Mouse (Mus musculus): ENCODE measurements around the gene Camk2d. TPM values are rescaled to one million over a fixed set of nuclear protein-coding genes. Genes with fewer than 3 reads are reported as not detected.

The Camk2d gene
- 100 to 1,000 TPM in 1 of 2 experiments, 10 to 100 TPM in 1; 98.9 to 104 TPM for total RNA-seq (2021)
- long read RNA-seq, experiment 1, full-length matches to known transcripts = 41 of 132 reads
- long read RNA-seq, experiment 1, partial matches to known transcripts = 22 of 132 reads
- long read RNA-seq, experiment 1, other reads (novel, unspliced or antisense) = 69 of 132 reads
- long read RNA-seq, experiment 2, full-length matches to known transcripts = 56 of 158 reads
- long read RNA-seq, experiment 2, partial matches to known transcripts = 25 of 158 reads
- long read RNA-seq, experiment 2, other reads (novel, unspliced or antisense) = 77 of 158 reads

GRCm38 (mm10) chr3:126596086-126596485 is at the start of gene Camk2d:
TSS of gene Camk2d (plus strand) at chr3:126596302.
- peak; percentile 94 to 98 for DNase-seq (ENCODE audit: low spot score in 2 of 2)

- DNase-seq (ENCODE audit: low spot score in 2 of 2) = no peak
These were observed 48.2 kb upstream of the Camk2d start for GRCm38 (mm10) chr3:126547941-126548340.

- no peak for DNase-seq (ENCODE audit: low spot score in 2 of 2)
These were observed 32.5 kb upstream of the Camk2d start for GRCm38 (mm10) chr3:126563646-126564045.

GRCm38 (mm10) chr3:126570628-126571027 is 25.5 kb upstream of the Camk2d start:
- DNase-seq (ENCODE audit: low spot score in 2 of 2) = no peak

GRCm38 (mm10) chr3:126572915-126573314 is 23.2 kb upstream of the Camk2d start:
- DNase-seq (ENCODE audit: low spot score in 2 of 2) = no peak

- no peak for DNase-seq (ENCODE audit: low spot score in 2 of 2)
These were observed 20.2 kb upstream of the Camk2d start for GRCm38 (mm10) chr3:126575927-126576326.

GRCm38 (mm10) chr3:126586134-126586533 is 10.0 kb upstream of the Camk2d start:
- DNase-seq (ENCODE audit: low spot score in 2 of 2) = no peak

GRCm38 (mm10) chr3:126587477-126587876 is 8.6 kb upstream of the Camk2d start:
- DNase-seq (ENCODE audit: low spot score in 2 of 2) = no peak

- no peak for DNase-seq (ENCODE audit: low spot score in 2 of 2)
These were observed 6.5 kb upstream of the Camk2d start for GRCm38 (mm10) chr3:126589556-126589955.

GRCm38 (mm10) chr3:126595456-126595855 is 646 bp upstream of the Camk2d start:
- DNase-seq (ENCODE audit: low spot score in 2 of 2) = no peak

GRCm38 (mm10) chr3:126596491-126597160 is 524 bp downstream of the Camk2d start:
- DNase-seq (ENCODE audit: low spot score in 2 of 2) = peak; percentile 81 to 88

- DNase-seq (ENCODE audit: low spot score in 2 of 2) = peak; percentile 76 to 83
These were observed 1.1 kb downstream of the Camk2d start for GRCm38 (mm10) chr3:126597161-126597595.

- peak in 1 of 2 experiments; percentile 28 for DNase-seq (ENCODE audit: low spot score in 2 of 2)
These were observed 1.7 kb downstream of the Camk2d start for GRCm38 (mm10) chr3:126597596-126598328.

- DNase-seq (ENCODE audit: low spot score in 2 of 2) = no peak
These were observed 2.2 kb downstream of the Camk2d start for GRCm38 (mm10) chr3:126598329-126598676.

GRCm38 (mm10) chr3:126598881-126599280 is 2.8 kb downstream of the Camk2d start:
- DNase-seq (ENCODE audit: low spot score in 2 of 2) = no peak

- no peak for DNase-seq (ENCODE audit: low spot score in 2 of 2)
These were observed 3.2 kb downstream of the Camk2d start for GRCm38 (mm10) chr3:126599335-126599734.

GRCm38 (mm10) chr3:126599936-126600335 is 3.8 kb downstream of the Camk2d start:
- DNase-seq (ENCODE audit: low spot score in 2 of 2) = no peak

- DNase-seq (ENCODE audit: low spot score in 2 of 2) = no peak
These were observed 6.7 kb downstream of the Camk2d start for GRCm38 (mm10) chr3:126602772-126603171.

GRCm38 (mm10) chr3:126604656-126605434 is 8.7 kb downstream of the Camk2d start:
- DNase-seq (ENCODE audit: low spot score in 2 of 2) = no peak

GRCm38 (mm10) chr3:126609310-126609709 is 13.2 kb downstream of the Camk2d start:
- no peak for DNase-seq (ENCODE audit: low spot score in 2 of 2)

GRCm38 (mm10) chr3:126609795-126610451 is 13.8 kb downstream of the Camk2d start:
- DNase-seq (ENCODE audit: low spot score in 2 of 2) = no peak

All from gastrocnemius, postnatal 4 days (tissue).